Mouse (Mus musculus) midbrain, embryonic 15.5 days (tissue): ENCODE results near the gene Lasp1. TPM values are rescaled to one million over a fixed set of nuclear protein-coding genes. Genes with fewer than 3 reads are reported as not detected.
A peak's percentile ranks its signal among the peaks of the same experiment; 100 is the strongest.

Experiments
- ATAC-seq: fragments of 200-750 bp; cut with Nextera tagmentation; replicated peaks from 2 replicates; pipeline ENCODE4 v1.8.0; 2017; ENCODE audit warnings: moderate TSS enrichment
- H3K27ac ChIP-seq: fragments of 300-500 bp; sonication (generic); 2 replicates; pipeline ENCODE4 v1.5.1; 2015; ENCODE audit warnings: mild to moderate bottlenecking, inconsistent platforms
- H3K27me3 ChIP-seq: fragments of 300-500 bp; sonication (generic); replicated peaks from 2 replicates; pipeline ENCODE4 v1.6.1; 2015; ENCODE audit warnings: inconsistent platforms
- H3K36me3 ChIP-seq: fragments of 300-500 bp; sonication (generic); replicated peaks from 2 replicates; pipeline ENCODE4 v1.6.1; 2015; ENCODE audit warnings: inconsistent platforms
- H3K4me1 ChIP-seq: fragments of 300-500 bp; sonication (generic); 2 replicates; pipeline ENCODE4 v1.6.1; 2015; ENCODE audit warnings: inconsistent platforms
- H3K4me2 ChIP-seq: fragments of 300-500 bp; sonication (generic); 2 replicates; pipeline ENCODE4 v1.6.1; 2015; ENCODE audit warnings: inconsistent platforms, mild to moderate bottlenecking, moderate library complexity
- H3K4me3 ChIP-seq: fragments of 300-500 bp; sonication (generic); 2 replicates; pipeline ENCODE4 v1.5.1; 2015; ENCODE audit warnings: mild to moderate bottlenecking, inconsistent platforms
- H3K9ac ChIP-seq: fragments of 300-500 bp; sonication (generic); 2 replicates; pipeline ENCODE4 v1.6.1; 2015; ENCODE audit warnings: mild to moderate bottlenecking, inconsistent platforms
- H3K9me3 ChIP-seq: fragments of 300-500 bp; sonication (generic); 2 replicates; pipeline ENCODE4 v1.6.1; 2016; ENCODE audit warnings: inconsistent platforms
- WGBS: fragments of 180-500 bp; shearing (Covaris S2); methylation state at CpG from one replicate; pipeline ENCODE4 v1.1.7; 2015; ENCODE audit warnings: mixed read lengths; 5-methylcytosine and 5-hydroxymethylcytosine counted together
- polyA plus RNA-seq: library from polyadenylated mRNA; unstranded; fragments of >200 nt; fragmentation: Nextera tagmentation; extraction: Ambion mirVana; gene quantifications from 2 replicates; pipeline ENCODE4 v1.2.1, GENCODE M21; 2015

The Lasp1 gene
- polyA plus RNA-seq, 1 experiment from 2014 or later = 199 TPM

DNA sequence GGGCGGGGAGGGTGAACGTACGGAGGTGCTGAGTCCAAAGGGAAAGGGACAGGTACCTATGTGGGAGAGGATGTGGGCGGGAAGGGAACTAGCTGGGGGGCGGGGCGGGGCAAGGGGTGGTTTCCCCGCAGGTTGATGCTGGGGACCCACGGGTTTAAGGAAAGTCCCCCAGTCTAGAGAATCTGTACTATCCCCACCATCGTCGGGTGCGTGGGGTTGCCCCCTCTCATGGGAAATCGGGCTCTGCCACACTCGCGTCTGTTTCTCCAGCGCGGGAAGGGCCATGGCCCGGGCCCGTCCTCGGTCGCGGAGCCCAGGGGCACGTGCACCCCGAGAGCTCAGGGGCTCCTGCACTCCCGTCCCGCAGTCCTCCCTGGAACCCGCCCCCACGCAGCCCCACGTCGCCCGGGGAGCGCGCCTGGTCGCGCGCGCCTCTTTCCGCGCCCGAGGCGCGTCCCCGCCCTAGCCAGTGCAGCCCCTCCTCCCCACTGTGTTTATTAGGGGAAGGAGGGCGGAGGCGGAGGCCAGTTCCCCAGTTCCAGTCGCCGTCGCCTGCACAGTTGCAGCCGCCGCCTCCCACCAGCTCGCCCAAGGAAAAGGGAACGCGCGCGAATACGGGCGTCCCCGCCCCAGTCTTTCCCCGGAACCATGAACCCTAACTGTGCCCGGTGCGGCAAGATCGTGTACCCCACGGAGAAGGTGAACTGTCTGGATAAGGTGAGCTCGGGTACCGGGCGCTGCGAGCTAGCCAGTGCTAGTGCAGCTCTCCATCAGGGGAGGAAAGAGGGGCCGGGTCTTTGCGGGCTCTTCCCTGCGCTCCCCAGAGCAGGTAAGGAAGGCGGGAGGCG, 570 bp downstream of the Lasp1 start:
- Histone ChIP-seq H3K4me3 (peak overlapping the region; percentile 88), H3K4me1 (peaks cover 39% of the 10 kb centered on the region), H3K9ac (peak overlapping the region; percentile 85), H3K4me2 (peak overlapping the region; percentile 76), H3K27me3 (no peaks in the 10 kb centered on the region), H3K36me3 (no peaks in the 10 kb centered on the region), H3K27ac (peak overlapping the region; percentile 95), H3K9me3 (no peaks in the 10 kb centered on the region)
- peak; percentile 86 for ATAC-seq
- WGBS = under 1% methylated on average over 70 of the region's 71 CpGs

DNA sequence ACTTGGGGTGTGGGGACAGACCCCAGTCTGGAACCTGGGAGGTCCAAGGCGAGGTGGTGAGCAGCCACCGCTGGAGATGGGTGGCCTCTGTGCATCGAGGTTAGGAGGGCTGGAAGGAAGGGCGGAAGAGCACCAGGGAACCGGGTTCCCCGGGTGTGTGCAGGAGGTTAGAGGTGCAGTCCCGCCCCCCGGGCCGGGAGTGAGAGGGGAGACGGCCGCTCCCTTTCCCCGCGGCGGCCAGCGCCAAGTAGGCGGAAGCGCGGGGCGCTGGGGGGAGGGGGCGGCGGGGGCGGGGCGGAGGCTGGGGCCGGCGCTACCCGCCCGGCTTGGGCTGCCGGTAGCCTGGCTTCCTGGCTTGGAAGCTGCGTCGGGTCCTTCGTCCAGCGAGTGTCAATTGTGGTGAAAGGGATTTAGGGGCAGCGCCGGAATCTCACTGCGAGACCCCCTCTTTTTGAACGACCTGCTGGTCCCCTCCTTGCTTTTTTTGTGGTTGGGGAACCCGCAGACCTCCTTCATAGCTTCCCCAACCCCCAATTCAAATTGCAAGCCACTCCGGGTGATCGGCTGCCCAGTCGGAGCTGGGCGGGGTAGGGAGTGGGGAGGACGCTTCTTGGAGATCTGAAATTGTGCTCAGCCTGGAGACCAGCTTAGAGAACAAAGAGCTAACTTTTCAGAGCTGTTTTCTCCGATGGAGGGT, 1.3 kb downstream of the Lasp1 start:
- H3K27me3 ChIP-seq = no peaks in the 10 kb centered on the region
- WGBS = under 1% methylated on average over 26 of the region's 43 CpGs
- H3K9ac ChIP-seq = peak overlapping the region; percentile 85
- H3K27ac ChIP-seq = peak overlapping the region; percentile 95
- no peaks in the 10 kb centered on the region for H3K9me3 ChIP-seq
- H3K4me3 ChIP-seq = peak overlapping the region; percentile 88
- H3K36me3 ChIP-seq = no peaks in the 10 kb centered on the region
- peak overlapping the region; percentile 76 for H3K4me2 ChIP-seq
- peaks cover 47% of the 10 kb centered on the region for H3K4me1 ChIP-seq
- ATAC-seq = peak; percentile 65

DNA sequence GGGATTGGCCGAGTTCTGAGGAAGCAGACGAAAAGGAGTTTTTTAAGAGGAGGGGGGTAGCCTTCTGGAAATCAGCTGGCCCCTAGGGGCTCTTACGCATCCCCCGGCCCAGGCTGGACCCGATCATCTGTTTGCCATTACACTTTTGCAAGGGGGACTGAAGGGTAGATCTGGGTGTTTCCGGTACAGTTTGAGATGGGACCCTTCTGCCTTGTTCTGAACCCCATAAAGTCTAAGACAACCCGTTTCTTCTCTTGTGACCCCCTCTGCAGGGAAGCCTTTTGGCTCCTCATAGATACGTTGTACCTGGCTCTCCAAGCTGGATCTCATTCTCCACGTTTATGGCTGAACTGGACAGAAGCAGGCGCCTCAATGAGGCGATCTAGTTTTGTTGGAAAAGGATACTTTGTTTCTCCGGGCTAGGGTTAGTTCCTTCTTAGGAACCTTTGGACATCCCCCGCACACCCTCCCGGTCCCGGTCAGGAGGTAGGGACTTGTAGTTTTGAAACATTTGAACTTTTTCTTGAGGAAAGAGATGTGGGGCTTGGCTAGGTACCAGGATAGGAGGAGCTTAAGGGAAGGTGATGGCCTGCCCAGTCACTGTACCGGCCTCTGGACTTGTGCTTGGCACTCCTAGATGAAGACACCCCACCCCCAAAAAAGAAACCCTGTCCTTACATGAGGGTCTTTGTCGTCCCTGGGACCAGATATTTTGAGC, 2.0 kb downstream of the Lasp1 start:
- Histone ChIP-seq H3K4me1 (peaks cover 54% of the 10 kb centered on the region), H3K9ac (peak overlapping the region; percentile 85), H3K36me3 (no peaks in the 10 kb centered on the region), H3K4me2 (peak overlapping the region; percentile 76), H3K27me3 (no peaks in the 10 kb centered on the region), H3K27ac (peak overlapping the region; percentile 95), H3K4me3 (peak overlapping the region; percentile 88), H3K9me3 (no peaks in the 10 kb centered on the region)
- ATAC-seq = no peak
- WGBS = 5% methylated on average over 17 of the region's 17 CpGs

DNA sequence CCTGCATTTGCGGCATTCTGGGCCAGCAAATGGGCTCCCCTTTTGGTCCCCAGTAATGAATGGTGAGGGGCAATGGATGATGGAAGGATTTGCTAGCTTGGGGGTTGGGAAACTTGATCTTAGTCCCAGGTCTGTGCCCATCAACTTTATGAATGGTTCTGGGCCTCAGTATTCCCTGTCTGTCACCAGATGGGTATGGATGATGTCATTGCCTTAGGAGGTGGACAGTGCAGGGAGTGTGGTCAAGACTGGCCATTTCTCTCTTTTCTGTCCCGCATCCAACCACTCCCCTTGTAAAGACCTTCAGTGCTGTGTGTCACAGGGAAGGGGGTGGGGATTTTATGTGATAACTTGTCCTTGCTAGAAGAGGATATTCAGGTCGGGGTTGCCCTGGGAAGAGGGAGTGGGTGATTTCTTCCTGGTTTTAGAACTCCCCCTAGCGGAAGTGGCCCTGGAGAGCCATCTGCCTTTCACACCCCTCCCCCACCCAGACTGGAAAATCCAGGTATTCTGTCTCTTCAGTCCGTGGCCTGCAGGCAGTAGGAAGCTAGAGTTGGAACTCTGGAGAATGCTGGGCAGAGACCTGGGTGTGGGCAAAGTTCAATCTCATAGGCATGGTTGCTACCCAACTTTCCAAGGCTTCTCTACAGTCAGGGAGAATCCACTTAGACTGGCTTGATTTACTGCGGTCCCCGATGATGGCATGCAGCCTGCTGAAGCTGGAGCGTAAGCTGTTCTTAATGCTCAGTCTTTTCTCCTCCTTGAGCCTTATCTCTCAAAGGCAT, 2.8 kb downstream of the Lasp1 start:
- peak overlapping the region; percentile 88 for H3K4me3 ChIP-seq
- H3K4me1 ChIP-seq = peaks cover 62% of the 10 kb centered on the region
- peak overlapping the region; percentile 95; the same call in 1 of the 2 replicates for H3K27ac ChIP-seq
- no peaks in the 10 kb centered on the region for H3K36me3 ChIP-seq
- H3K27me3 ChIP-seq = no peaks in the 10 kb centered on the region
- peak overlapping the region; percentile 76 for H3K4me2 ChIP-seq
- no peak for ATAC-seq
- H3K9me3 ChIP-seq = no peaks in the 10 kb centered on the region
- H3K9ac ChIP-seq = peak overlapping the region; percentile 85
- WGBS = 26% methylated on average over 8 of the region's 8 CpGs

DNA sequence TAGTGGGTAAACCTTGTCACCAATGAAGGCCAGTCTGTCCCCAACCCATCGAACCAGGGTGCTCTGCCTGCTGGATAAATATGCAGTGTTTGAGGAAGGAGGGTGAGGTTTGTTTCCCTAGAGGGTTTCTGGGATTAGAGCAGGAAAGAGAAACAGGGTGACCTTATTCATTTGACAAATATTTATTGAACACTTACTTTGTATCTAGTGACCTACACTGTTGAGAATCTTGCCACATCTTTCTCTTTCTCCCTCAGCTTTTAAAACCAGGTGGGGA, 3.3 kb downstream of the Lasp1 start:
- no peak overlapping the region for H3K27ac ChIP-seq
- H3K4me2 ChIP-seq = peak overlapping the region; percentile 76
- H3K36me3 ChIP-seq = 0 out of 2 replicates have a peak, but pooled peaks cover 3% of the 10 kb centered on the region
- no peaks in the 10 kb centered on the region for H3K27me3 ChIP-seq
- H3K4me3 ChIP-seq = peak overlapping the region; percentile 88
- peaks cover 65% of the 10 kb centered on the region for H3K4me1 ChIP-seq
- ATAC-seq = no peak
- H3K9ac ChIP-seq = no peak overlapping the region
- WGBS = 32% methylated on average over 1 of the region's 1 CpGs
- no peaks in the 10 kb centered on the region for H3K9me3 ChIP-seq

DNA sequence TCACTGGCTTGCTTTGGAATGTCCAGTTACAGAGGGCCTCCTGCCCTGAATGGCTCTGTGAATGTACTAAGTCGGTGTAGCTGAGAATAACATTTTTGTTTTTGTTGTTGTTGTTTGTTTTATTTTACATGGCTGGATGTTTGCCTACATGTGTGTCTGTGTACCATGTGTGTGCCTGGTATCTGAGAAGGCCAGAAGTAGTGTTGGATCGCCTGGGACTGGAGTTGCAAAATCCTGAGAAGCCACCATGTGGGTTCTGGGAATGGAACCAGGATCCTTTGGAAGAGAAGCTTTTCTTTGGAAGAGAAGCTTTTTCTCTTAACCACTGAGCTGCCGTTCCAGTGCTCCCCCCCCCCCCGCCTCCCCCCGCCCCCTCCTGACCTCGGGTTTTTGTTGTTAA, 3.7 kb downstream of the Lasp1 start:
- no peak for ATAC-seq
- WGBS = 35% methylated on average over 6 of the region's 6 CpGs
- Histone ChIP-seq H3K4me2 (peak overlapping the region; percentile 76), H3K4me3 (0 out of 2 replicates have a peak overlapping the region, but pooled peaks have one; percentile 88), H3K27me3 (no peaks in the 10 kb centered on the region), H3K9me3 (no peaks in the 10 kb centered on the region), H3K36me3 (peaks cover 3% of the 10 kb centered on the region; the same call in 1 of the 2 replicates), H3K9ac (no peak overlapping the region), H3K4me1 (peaks cover 67% of the 10 kb centered on the region), H3K27ac (no peak overlapping the region)

DNA sequence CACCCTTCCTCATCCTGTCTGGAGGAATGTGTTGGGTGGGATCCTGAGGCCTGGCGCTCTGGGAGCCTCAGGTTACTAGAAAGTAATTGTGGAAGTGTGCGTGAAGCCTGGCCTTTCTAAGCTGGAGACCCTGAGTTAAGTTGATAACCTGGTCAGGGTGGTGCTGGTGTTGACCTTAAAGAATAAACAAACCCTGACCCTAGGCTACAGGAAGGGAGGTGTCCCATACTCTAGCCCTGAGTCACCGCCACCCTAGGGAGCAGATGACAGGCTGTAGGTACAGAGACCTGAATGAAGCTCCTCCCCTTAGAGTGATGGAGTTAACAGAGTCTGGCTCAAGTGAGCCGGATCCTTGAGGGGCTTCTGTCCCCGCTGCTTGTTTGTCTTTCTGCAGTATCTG, 5.0 kb downstream of the Lasp1 start:
- no peak overlapping the region for H3K4me3 ChIP-seq
- H3K9ac ChIP-seq = no peak overlapping the region
- H3K4me1 ChIP-seq = peaks cover 72% of the 10 kb centered on the region
- H3K9me3 ChIP-seq = no peaks in the 10 kb centered on the region
- no peaks in the 10 kb centered on the region for H3K27me3 ChIP-seq
- peaks cover 6% of the 10 kb centered on the region for H3K36me3 ChIP-seq
- 85% methylated on average over 5 of the region's 5 CpGs for WGBS
- H3K4me2 ChIP-seq = no peak overlapping the region
- no peak overlapping the region for H3K27ac ChIP-seq
- no peak for ATAC-seq

DNA sequence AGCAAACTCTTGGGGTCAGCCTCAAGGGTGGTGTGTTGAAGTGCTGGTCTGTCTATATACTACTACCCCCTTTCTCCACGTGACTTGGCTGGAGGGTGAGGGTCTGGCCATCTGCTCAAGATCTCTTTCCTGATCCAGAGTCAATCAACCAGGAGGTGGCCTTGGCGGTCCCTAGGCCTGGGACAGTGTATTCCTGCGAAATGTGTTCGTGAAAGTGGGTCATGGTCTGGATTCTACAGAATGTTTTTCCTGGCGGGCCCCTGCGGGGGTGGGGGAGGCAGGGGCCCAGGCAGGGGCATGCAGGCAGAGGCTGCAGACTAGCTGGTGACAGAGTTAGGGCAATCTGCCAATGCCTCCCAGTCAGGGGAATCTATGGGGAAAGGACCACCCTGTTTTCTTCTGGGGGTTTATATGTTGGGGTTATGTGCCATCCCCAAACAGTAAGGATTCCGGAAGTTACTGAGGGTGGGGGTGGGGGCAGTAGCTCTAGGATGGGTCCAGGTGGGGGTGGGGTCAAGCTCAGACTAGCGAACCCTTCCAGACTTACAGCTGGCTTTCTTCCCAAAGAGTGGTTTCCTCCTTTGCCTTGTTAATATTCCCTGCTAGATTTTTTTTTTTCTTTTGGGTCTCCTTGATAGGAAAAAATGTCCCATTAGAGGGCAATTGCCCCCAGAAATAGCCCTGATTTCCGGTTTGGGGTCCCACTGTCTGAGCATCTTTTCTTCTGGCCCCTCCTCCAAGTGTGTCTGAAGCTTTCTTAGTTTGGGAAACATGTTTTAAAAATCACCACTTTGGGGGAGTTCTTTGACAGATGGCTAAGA, 6.3 kb downstream of the Lasp1 start:
- Histone ChIP-seq H3K4me1 (peaks cover 82% of the 10 kb centered on the region), H3K36me3 (peaks cover 14% of the 10 kb centered on the region), H3K4me3 (no peak overlapping the region), H3K4me2 (peak overlapping the region; percentile 38), H3K9ac (peak overlapping the region; percentile 17; the same call in 1 of the 2 replicates), H3K27ac (peak overlapping the region; percentile 71), H3K9me3 (no peaks in the 10 kb centered on the region), H3K27me3 (no peaks in the 10 kb centered on the region)
- WGBS = 24% methylated on average over 9 of the region's 9 CpGs
- ATAC-seq = no peak

DNA sequence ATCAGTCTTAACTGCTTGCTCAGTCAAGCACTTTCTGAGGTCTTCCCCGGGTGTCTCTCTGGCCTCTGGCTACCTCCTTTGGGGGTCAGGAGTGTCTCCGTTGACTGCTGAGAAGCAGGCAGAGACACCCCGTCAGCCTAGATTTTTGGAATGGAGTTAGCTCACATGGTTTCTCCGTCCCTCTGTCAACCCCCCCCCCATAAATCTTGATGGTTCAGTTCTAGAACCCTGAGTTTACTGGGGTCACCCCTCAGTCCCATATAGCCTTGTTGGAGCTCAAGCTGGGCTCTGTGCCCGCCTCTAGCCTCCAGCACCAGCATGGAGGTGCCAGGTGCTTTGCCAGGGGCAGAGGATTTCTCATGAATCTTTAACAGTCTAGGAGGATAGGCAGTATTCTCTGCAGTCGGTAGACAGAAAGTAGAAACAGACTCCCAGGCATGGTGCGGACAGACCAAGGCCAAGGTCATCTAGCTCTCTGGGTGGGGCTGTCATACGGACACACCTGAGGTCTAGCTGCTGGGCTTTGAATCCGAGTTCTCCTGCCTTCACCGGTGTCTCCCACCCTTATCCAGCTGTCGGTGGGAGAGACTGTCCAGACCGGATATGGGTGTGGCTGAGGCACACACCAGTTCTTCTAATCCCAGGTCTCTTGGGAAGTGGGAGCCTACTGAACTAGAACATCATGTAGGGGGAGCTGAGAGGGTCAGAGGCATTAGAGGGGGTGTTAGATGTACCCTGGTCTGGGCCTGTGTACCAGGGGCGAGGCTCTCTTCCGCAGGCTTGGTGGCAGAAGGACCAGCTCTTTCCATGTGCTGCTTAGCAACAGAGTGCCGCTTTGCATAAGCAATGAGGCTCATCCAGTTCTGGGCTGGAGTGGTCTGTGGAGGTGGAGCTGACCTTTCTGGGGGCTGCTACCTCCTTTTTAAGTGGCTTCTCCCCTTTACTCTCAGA, 7.1 kb downstream of the Lasp1 start:
- peaks cover 14% of the 10 kb centered on the region for H3K36me3 ChIP-seq
- peaks cover 87% of the 10 kb centered on the region for H3K4me1 ChIP-seq
- peak overlapping the region; percentile 15; the same call in 1 of the 2 replicates for H3K9ac ChIP-seq
- H3K9me3 ChIP-seq = no peaks in the 10 kb centered on the region
- WGBS = 27% methylated on average over 15 of the region's 15 CpGs
- H3K27me3 ChIP-seq = no peaks in the 10 kb centered on the region
- ATAC-seq = peak; percentile 55; the same call in 1 of the 2 replicates
- H3K4me2 ChIP-seq = peak overlapping the region; percentile 38
- peak overlapping the region; percentile 71 for H3K27ac ChIP-seq
- H3K4me3 ChIP-seq = peak overlapping the region; percentile 7; the same call in 1 of the 2 replicates

DNA sequence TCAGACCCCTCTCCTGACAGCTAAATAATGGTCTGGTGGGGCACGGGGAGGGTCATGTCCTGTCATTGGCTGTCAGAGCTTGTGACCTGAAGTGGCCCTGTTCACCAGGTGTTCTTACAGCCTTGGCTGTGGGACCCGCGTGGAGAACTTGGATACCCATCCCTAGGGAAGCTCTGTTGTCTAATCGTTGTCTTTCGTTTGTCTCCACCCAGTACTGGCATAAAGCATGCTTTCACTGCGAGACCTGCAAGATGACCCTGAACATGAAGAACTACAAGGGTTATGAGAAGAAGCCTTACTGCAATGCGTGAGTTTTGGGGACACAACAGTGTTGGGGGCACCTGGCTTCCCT, 7.8 kb downstream of the Lasp1 start:
- Histone ChIP-seq H3K27ac (peak overlapping the region; percentile 71; the same call in 1 of the 2 replicates), H3K27me3 (no peaks in the 10 kb centered on the region), H3K4me3 (no peak overlapping the region), H3K9ac (no peak overlapping the region), H3K9me3 (no peaks in the 10 kb centered on the region), H3K4me2 (peak overlapping the region; percentile 38; the same call in 1 of the 2 replicates), H3K4me1 (peaks cover 87% of the 10 kb centered on the region), H3K36me3 (peaks cover 14% of the 10 kb centered on the region)
- 56% methylated on average over 7 of the region's 7 CpGs for WGBS
- no peak for ATAC-seq
